Mouse (Mus musculus): ENCODE measurements around the gene Palld. TPM values are rescaled to one million over a fixed set of nuclear protein-coding genes. Genes with fewer than 3 reads are reported as not detected.
A peak's percentile ranks its signal among the peaks of the same experiment; 100 is the strongest.

The Palld gene
- polyA plus RNA-seq, 1 experiment: 13.4 TPM

DNA sequence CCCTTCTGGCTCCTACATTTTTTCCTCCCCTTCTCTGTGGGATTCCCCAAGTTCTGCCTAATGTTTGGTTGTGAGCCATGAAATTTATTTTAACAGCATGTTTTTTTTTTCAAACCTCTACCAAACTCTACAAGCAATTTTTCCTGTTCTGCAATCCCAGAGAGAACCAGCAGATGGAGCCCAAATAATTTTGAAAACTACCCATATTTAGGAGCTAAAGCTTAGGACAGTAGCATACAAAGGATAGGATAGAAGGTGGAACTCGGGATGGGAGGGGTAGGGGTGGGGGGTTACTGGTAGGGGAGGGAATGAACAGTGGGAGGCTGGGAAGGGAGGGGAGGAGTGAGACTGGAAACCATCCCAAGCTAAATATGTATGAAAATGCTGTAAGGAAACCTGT lies 380.4 kb downstream of the Palld start:
- Histone ChIP-seq H3K4me3 (ENCODE audit: extremely low read depth, insufficient read depth, insufficient read length) (no peak overlapping the region), H3K27me3 (ENCODE audit: control insufficient read depth, insufficient read depth, low read length) (no peaks in the 10 kb centered on the region), H3K27ac (ENCODE audit: insufficient read depth, low read length) (no peak overlapping the region), H3K4me1 (ENCODE audit: control insufficient read depth, insufficient read depth, insufficient read length) (no peaks in the 10 kb centered on the region), H3K36me3 (ENCODE audit: control insufficient read depth, insufficient read depth, low read length) (no peaks in the 10 kb centered on the region)
- no peak for TF ChIP-seq POLR2A (IDR thresholded peaks at IDR 0.05; ENCODE audit: low read depth, low read length)
- no peak for TF ChIP-seq CTCF (IDR thresholded peaks at IDR 0.05; ENCODE audit: extremely low read depth, insufficient read depth, insufficient read length, insufficient replicate concordance)
- 3% methylated on average over 1 of the region's 1 CpGs for WGBS
- peak in 1 of 2 experiments; percentile 8 for DNase-seq (ENCODE audit: low read depth in 1 of 2, low spot score in 2 of 2)

DNA sequence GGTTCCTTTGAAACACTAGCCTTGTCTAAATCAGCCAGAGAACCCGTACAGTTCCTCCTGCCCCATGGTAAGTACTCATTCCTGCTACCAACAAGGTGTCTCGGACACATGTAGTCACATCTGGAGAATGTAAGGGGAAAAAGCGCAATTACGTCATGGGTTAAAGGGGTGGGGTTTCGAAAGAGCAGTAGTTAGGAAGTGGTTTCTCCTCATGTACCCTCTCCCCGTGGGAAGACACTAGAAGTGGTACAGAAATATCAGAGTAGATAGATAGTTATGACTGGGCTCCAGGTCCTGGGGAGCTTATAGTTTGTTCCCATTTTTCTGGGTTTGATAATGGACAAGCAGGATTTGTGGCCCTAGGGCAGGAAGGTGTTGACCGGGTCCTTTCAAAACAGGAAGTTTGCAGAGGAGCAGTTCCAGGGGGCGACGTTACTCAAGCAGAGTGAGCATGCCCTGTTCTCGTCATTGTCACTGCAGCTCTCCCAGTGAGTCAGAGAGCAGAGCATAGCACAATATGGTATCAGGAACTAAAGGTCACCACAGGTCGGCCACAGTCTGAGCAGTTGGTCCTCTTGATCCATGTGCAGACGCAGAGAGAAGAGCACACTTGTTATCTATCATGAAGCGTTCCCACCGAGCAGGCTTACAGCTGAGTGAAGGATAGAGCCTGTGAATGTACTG lies 384.8 kb downstream of the Palld start:
- WGBS: 49% methylated on average over 14 of the region's 14 CpGs
- no peak for DNase-seq (ENCODE audit: low read depth in 1 of 2, low spot score in 2 of 2)
- no peak for TF ChIP-seq CTCF (IDR thresholded peaks at IDR 0.05; ENCODE audit: extremely low read depth, insufficient read depth, insufficient read length, insufficient replicate concordance)
- no peak for TF ChIP-seq POLR2A (IDR thresholded peaks at IDR 0.05; ENCODE audit: low read depth, low read length)
- Histone ChIP-seq H3K27me3 (ENCODE audit: control insufficient read depth, insufficient read depth, low read length) (no peaks in the 10 kb centered on the region), H3K4me3 (ENCODE audit: extremely low read depth, insufficient read depth, insufficient read length) (no peak overlapping the region), H3K27ac (ENCODE audit: insufficient read depth, low read length) (no peak overlapping the region), H3K36me3 (ENCODE audit: control insufficient read depth, insufficient read depth, low read length) (no peaks in the 10 kb centered on the region), H3K4me1 (ENCODE audit: control insufficient read depth, insufficient read depth, insufficient read length) (no peaks in the 10 kb centered on the region)

DNA sequence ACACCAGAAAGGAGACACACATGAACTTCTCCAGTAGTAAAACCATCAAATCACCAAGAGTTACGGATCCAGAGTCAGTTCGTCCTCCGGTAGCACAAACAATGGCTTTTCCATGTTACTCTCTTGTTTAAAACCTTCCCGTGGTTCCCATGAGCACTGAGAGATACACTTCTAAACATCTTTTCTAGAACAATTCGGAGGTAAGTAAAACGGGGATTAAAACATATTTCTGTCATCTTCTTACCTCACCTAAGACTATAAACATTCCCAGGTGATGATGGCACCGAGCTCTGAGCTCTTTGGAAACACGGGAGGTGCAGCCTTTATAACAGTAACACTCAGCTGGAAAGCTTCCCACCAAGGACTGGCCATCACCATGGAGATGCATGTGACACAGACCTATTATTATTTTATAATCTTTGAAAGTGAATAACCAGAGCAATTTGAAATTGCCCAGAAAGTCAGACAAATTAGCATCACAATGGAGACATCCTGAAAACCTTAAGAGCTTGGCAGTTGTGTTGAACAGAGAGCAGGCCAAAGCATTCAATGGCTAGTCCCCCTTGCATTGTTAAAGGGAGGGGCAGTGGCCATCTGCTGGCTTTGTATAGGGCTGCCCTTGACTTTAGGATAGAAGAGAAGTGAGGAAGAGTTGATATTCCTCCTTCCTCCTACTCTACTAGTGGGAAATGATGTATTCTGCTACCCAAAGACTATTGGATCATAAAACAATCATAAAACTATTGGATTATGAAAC lies 385.6 kb downstream of the Palld start:
- WGBS: 90% methylated on average over 8 of the region's 8 CpGs
- Histone ChIP-seq H3K27me3 (ENCODE audit: control insufficient read depth, insufficient read depth, low read length) (no peaks in the 10 kb centered on the region), H3K4me1 (ENCODE audit: control insufficient read depth, insufficient read depth, insufficient read length) (no peaks in the 10 kb centered on the region), H3K36me3 (ENCODE audit: control insufficient read depth, insufficient read depth, low read length) (no peaks in the 10 kb centered on the region), H3K4me3 (ENCODE audit: extremely low read depth, insufficient read depth, insufficient read length) (no peak overlapping the region), H3K27ac (ENCODE audit: insufficient read depth, low read length) (no peak overlapping the region)
- no peak for TF ChIP-seq POLR2A (IDR thresholded peaks at IDR 0.05; ENCODE audit: low read depth, low read length)
- no peak for TF ChIP-seq CTCF (IDR thresholded peaks at IDR 0.05; ENCODE audit: extremely low read depth, insufficient read depth, insufficient read length, insufficient replicate concordance)
- DNase-seq (ENCODE audit: low read depth in 1 of 2, low spot score in 2 of 2): no peak

DNA sequence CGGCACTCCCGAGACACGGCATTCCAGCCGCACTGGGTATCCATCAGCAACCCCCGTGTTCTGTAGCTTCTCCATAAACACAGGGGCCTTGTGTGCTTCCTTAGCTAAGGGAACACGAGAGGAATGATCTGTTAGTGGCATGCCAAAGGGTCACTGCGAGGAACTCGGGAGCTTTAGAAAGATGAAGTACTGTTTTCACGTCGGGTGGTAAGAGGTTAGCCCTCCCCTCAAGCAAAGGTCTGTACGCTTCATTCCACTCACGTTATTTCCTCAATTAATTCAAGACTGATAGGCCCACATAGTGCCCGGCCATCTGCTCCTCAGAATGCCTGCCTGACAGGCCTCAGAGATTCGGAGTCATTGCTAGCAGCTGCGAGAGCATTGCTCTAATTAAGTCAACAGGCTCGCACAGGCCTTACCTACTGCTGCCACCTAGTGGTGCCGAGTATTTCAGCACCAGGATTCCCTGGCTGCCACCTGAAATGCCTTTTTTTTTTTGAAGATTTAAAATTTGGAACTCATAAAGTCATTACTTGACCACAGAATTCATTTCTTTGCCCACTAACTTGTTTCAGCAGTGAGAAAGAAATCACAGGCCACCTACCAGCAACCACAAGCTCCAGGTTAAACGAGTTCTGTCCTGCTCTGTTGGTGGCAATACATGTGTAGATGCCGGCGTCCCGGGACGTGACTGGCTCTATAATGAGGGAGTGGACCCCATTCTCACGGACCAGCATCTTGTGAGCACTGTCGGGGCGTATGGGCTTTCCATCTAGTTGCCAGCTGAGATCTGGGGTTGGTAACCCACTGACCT lies 386.4 kb downstream of the Palld start:
- Histone ChIP-seq H3K36me3 (ENCODE audit: control insufficient read depth, insufficient read depth, low read length) (no peaks in the 10 kb centered on the region), H3K4me1 (ENCODE audit: control insufficient read depth, insufficient read depth, insufficient read length) (no peaks in the 10 kb centered on the region), H3K4me3 (ENCODE audit: extremely low read depth, insufficient read depth, insufficient read length) (no peak overlapping the region), H3K27me3 (ENCODE audit: control insufficient read depth, insufficient read depth, low read length) (no peaks in the 10 kb centered on the region), H3K27ac (ENCODE audit: insufficient read depth, low read length) (no peak overlapping the region)
- TF ChIP-seq CTCF (IDR thresholded peaks at IDR 0.05; ENCODE audit: extremely low read depth, insufficient read depth, insufficient read length, insufficient replicate concordance): peak; percentile 87; the same call in 1 of the 2 replicates
- TF ChIP-seq POLR2A (IDR thresholded peaks at IDR 0.05; ENCODE audit: low read depth, low read length): no peak
- WGBS: 66% methylated on average over 25 of the region's 25 CpGs
- DNase-seq (ENCODE audit: low read depth in 1 of 2, low spot score in 2 of 2): peak; percentile 22 to 60

DNA sequence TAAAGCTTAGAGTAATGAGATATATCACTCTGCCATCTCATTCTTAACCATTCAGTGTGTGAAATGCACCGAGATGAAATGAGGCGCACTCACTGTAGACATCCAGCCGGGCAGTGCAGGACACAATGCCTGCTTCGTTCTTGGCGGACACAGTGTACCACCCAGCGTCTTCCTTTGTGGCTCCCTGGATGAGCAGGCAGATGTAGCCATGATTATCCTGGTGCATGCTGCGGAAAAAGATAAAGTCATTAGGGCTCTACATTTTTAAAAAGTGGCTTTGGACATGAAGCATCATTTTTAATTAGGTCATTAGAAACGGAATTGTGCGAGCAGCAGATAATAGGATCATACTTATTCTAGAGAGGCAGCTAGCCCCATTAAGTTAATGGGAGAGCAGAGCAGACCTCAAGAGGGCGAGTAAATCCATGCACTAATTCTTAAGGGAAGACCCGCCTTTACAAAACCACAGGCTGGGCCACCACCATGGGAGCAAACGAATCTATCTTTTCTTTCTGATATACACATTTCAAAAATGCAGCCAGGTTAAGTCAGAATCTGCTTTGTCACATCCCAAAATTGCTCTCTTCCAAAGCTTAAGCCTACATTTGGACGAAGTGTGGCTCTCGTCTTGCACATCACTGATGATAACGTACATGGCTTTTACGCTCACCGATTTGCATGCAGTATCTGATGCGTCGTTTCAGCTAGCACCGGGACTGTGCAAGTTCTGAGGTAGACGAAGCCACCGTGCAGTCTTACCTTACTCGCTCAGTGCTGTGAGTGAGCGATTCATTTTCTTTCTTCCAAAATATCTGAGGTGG lies 387.2 kb downstream of the Palld start:
- H3K27ac ChIP-seq (ENCODE audit: insufficient read depth, low read length): no peak overlapping the region
- H3K36me3 ChIP-seq (ENCODE audit: control insufficient read depth, insufficient read depth, low read length): no peaks in the 10 kb centered on the region
- no peaks in the 10 kb centered on the region for H3K27me3 ChIP-seq (ENCODE audit: control insufficient read depth, insufficient read depth, low read length)
- TF ChIP-seq CTCF (IDR thresholded peaks at IDR 0.05; ENCODE audit: extremely low read depth, insufficient read depth, insufficient read length, insufficient replicate concordance) (no peak), POLR2A (IDR thresholded peaks at IDR 0.05; ENCODE audit: low read depth, low read length) (no peak)
- DNase-seq (ENCODE audit: low read depth in 1 of 2, low spot score in 2 of 2): no peak
- H3K4me3 ChIP-seq (ENCODE audit: extremely low read depth, insufficient read depth, insufficient read length): no peak overlapping the region
- H3K4me1 ChIP-seq (ENCODE audit: control insufficient read depth, insufficient read depth, insufficient read length): no peaks in the 10 kb centered on the region
- WGBS: 93% methylated on average over 24 of the region's 24 CpGs

DNA sequence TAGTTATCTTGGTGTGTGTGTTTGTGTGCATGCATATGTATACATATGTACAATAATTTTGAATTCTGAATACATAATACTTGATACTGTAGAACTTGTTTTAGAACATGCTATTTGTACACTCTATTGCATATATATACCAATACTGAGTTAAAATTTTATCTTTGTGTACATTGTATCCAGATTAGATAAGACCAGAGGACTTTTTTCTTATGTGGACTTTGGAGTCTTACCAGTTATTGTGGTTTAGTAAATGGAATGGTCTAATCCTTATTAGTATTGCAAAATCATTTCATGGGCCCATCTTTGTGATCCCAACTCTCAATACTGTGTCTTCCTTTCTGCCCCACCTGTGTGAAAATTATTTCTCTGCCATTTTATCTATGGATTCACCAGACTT lies 400.2 kb downstream of the Palld start:
- H3K36me3 ChIP-seq (ENCODE audit: control insufficient read depth, insufficient read depth, low read length): peaks cover 5% of the 10 kb centered on the region
- H3K27me3 ChIP-seq (ENCODE audit: control insufficient read depth, insufficient read depth, low read length): no peaks in the 10 kb centered on the region
- no peak overlapping the region for H3K27ac ChIP-seq (ENCODE audit: insufficient read depth, low read length)
- no peaks in the 10 kb centered on the region for H3K4me1 ChIP-seq (ENCODE audit: control insufficient read depth, insufficient read depth, insufficient read length)
- TF ChIP-seq POLR2A (IDR thresholded peaks at IDR 0.05; ENCODE audit: low read depth, low read length): no peak
- no peak for TF ChIP-seq CTCF (IDR thresholded peaks at IDR 0.05; ENCODE audit: extremely low read depth, insufficient read depth, insufficient read length, insufficient replicate concordance)
- no peak overlapping the region for H3K4me3 ChIP-seq (ENCODE audit: extremely low read depth, insufficient read depth, insufficient read length)
- no peak for DNase-seq (ENCODE audit: low read depth in 1 of 2, low spot score in 2 of 2)

Data from spleen, adult 2 months (tissue).